Mouse (Mus musculus) thymus, adult 2 months (tissue): ENCODE measurements around the gene Gm47995. TPM values are rescaled to one million over a fixed set of nuclear protein-coding genes. Genes with fewer than 3 reads are reported as not detected.

Experiments
- DNase-seq: peaks from one replicate; pipeline ENCODE4 v3.0.0; 2021
- H3K27ac ChIP-seq: fragments of 200-500 bp; 2 replicates; pipeline ENCODE4 v1.5.1; 2012; ENCODE audit warnings: low read length, control low read depth; ENCODE audit not compliant: control insufficient read depth, insufficient read depth
- H3K27me3 ChIP-seq: fragments of 200-500 bp; 2 replicates; pipeline ENCODE4 v1.6.1; 2012; ENCODE audit warnings: mild to moderate bottlenecking, low read length, moderate library complexity, mixed read lengths; ENCODE audit not compliant: control insufficient read depth, insufficient read depth
- H3K36me3 ChIP-seq: fragments of 200-500 bp; 2 replicates; pipeline ENCODE4 v1.6.1; 2012; ENCODE audit warnings: mild to moderate bottlenecking, low read length, moderate library complexity; ENCODE audit not compliant: control insufficient read depth, insufficient read depth
- H3K4me1 ChIP-seq: fragments of 200-500 bp; replicated peaks from 2 replicates; pipeline ENCODE4 v1.6.1; 2012; ENCODE audit warnings: low read length; ENCODE audit not compliant: control insufficient read depth, insufficient read depth
- H3K4me3 ChIP-seq: fragments of 200-500 bp; 2 replicates; pipeline ENCODE4 v1.5.1; 2012; ENCODE audit warnings: mild to moderate bottlenecking, low read length, control low read depth, moderate library complexity; ENCODE audit not compliant: control insufficient read depth, insufficient read depth
- CTCF ChIP-seq: fragments of 200-500 bp; IDR thresholded peaks from 2 replicates; pipeline ENCODE4 v1.5.1; 2012; ENCODE audit warnings: mild to moderate bottlenecking, control low read depth, low read length, moderate library complexity, borderline replicate concordance; ENCODE audit not compliant: control insufficient read depth, poor library complexity, insufficient read depth; ENCODE audit errors: extremely low read depth
- POLR2A ChIP-seq: fragments of 200-500 bp; IDR thresholded peaks from 2 replicates; pipeline ENCODE4 v1.6.1; 2012; ENCODE audit warnings: mild to moderate bottlenecking, low read length, control low read depth, moderate library complexity; ENCODE audit not compliant: control insufficient read depth, poor library complexity, insufficient read depth; ENCODE audit errors: extremely low read depth
- WGBS: fragments of 180-500 bp; shearing (Covaris S2); methylation state at CpG from one replicate; pipeline ENCODE4 v1.1.7; 2018; 5-methylcytosine and 5-hydroxymethylcytosine counted together
- polyA plus RNA-seq: library from polyadenylated mRNA; depleted of rRNA; stranded (reverse); fragments of >200 nt; gene quantifications from 2 replicates; pipeline ENCODE4 v1.2.3, GENCODE M21; 2012

Gene Gm47995
- polyA plus RNA-seq, 1 experiment, result not detected

GRCm38 (mm10) chr1:151157963-151158856, 40.0 kb upstream of the Gm47995 start:
- DNase-seq, result no peak
- Histone ChIP-seq H3K27ac (no peak overlapping the region), H3K4me1 (no peaks in the 10 kb centered on the region), H3K36me3 (no peaks in the 10 kb centered on the region), H3K27me3 (no peaks in the 10 kb centered on the region), H3K4me3 (no peak overlapping the region)
- TF ChIP-seq POLR2A, result no peak
- TF ChIP-seq CTCF, result no peak
- WGBS, result 95% methylated on average over 9 of the region's 9 CpGs

- no peak overlapping the region for H3K4me3 ChIP-seq
- no peaks in the 10 kb centered on the region for H3K36me3 ChIP-seq
- no peak for DNase-seq
- H3K4me1 ChIP-seq, result no peaks in the 10 kb centered on the region
- no peaks in the 10 kb centered on the region for H3K27me3 ChIP-seq
- TF ChIP-seq POLR2A, result no peak
- no peak for TF ChIP-seq CTCF
- 96% methylated on average over 2 of the region's 2 CpGs for WGBS
- no peak overlapping the region for H3K27ac ChIP-seq
Measured at GRCm38 (mm10) chr1:151158857-151159510, 39.3 kb upstream of the Gm47995 start.

- H3K27me3 ChIP-seq, result no peaks in the 10 kb centered on the region
Measured at GRCm38 (mm10) chr1:151166031-151166430, 32.2 kb upstream of the Gm47995 start.

GRCm38 (mm10) chr1:151167297-151168047, 30.8 kb upstream of the Gm47995 start:
- peak; percentile 11 for DNase-seq
- no peaks in the 10 kb centered on the region for H3K27me3 ChIP-seq
- H3K4me1 ChIP-seq, result peaks cover 9% of the 10 kb centered on the region
- no peak overlapping the region for H3K27ac ChIP-seq
- H3K36me3 ChIP-seq, result no peaks in the 10 kb centered on the region
- no peak overlapping the region for H3K4me3 ChIP-seq
- WGBS, result 24% methylated on average over 12 of the region's 12 CpGs
- TF ChIP-seq POLR2A, result no peak
- TF ChIP-seq CTCF, result no peak

More at GRCm38 (mm10) chr1:151166031-151166430, 32.2 kb upstream of the Gm47995 start:
- no peaks in the 10 kb centered on the region for H3K36me3 ChIP-seq
- no peak overlapping the region for H3K4me3 ChIP-seq
- peaks cover 9% of the 10 kb centered on the region for H3K4me1 ChIP-seq
- no peak for DNase-seq
- no peak for TF ChIP-seq POLR2A
- TF ChIP-seq CTCF, result no peak
- no peak overlapping the region for H3K27ac ChIP-seq
- WGBS, result 78% methylated on average over 8 of the region's 8 CpGs

GRCm38 (mm10) chr1:151168637-151169036, 29.6 kb upstream of the Gm47995 start:
- TF ChIP-seq POLR2A (no peak), CTCF (no peak)
- peaks cover 9% of the 10 kb centered on the region for H3K4me1 ChIP-seq
- no peak overlapping the region for H3K27ac ChIP-seq
- WGBS, result 87% methylated on average over 3 of the region's 3 CpGs
- no peaks in the 10 kb centered on the region for H3K27me3 ChIP-seq
- H3K4me3 ChIP-seq, result no peak overlapping the region
- no peaks in the 10 kb centered on the region for H3K36me3 ChIP-seq
- DNase-seq, result no peak

GRCm38 (mm10) chr1:151171572-151172461, 26.4 kb upstream of the Gm47995 start:
- H3K27ac ChIP-seq, result no peak overlapping the region
- TF ChIP-seq CTCF, result no peak
- TF ChIP-seq POLR2A, result no peak
- no peaks in the 10 kb centered on the region for H3K36me3 ChIP-seq
- peaks cover 9% of the 10 kb centered on the region for H3K4me1 ChIP-seq
- no peaks in the 10 kb centered on the region for H3K27me3 ChIP-seq
- no peak for DNase-seq
- no peak overlapping the region for H3K4me3 ChIP-seq
- 74% methylated on average over 2 of the region's 2 CpGs for WGBS
